Mouse (Mus musculus) liver, adult 2 months (tissue): ENCODE results near the gene Nup107. TPM values are rescaled to one million over a fixed set of nuclear protein-coding genes. Genes with fewer than 3 reads are reported as not detected.

Experiments
- DNase-seq: peaks from one replicate; pipeline ENCODE4 v3.0.0-alpha.2; 2011; ENCODE audit warnings: low read depth, low spot score; ENCODE audit errors: extremely low read depth
- H3K27ac ChIP-seq: fragments of 200-500 bp; replicated peaks from 2 replicates; pipeline ENCODE4 v1.5.1; 2012; ENCODE audit warnings: low read depth, mild to moderate bottlenecking, control low read depth, inconsistent platforms, low read length; ENCODE audit not compliant: insufficient read depth
- H3K27me3 ChIP-seq: fragments of 200-500 bp; 2 replicates; pipeline ENCODE4 v1.6.1; 2012; ENCODE audit warnings: mild to moderate bottlenecking, moderate library complexity, low read length, inconsistent platforms; ENCODE audit not compliant: control insufficient read depth, insufficient read depth
- H3K36me3 ChIP-seq: fragments of 200-500 bp; 2 replicates; pipeline ENCODE4 v1.6.1; 2012; ENCODE audit warnings: low read length, inconsistent platforms; ENCODE audit not compliant: control insufficient read depth, insufficient read depth
- H3K4me1 ChIP-seq: fragments of 200-500 bp; 2 replicates; pipeline ENCODE4 v1.6.1; 2011; ENCODE audit warnings: low read length; ENCODE audit not compliant: control insufficient read depth, insufficient read depth
- H3K4me3 ChIP-seq: fragments of 200-500 bp; 2 replicates; pipeline ENCODE4 v1.5.1; 2011; ENCODE audit warnings: low read depth, mild to moderate bottlenecking, control low read depth, low read length, moderate library complexity; ENCODE audit not compliant: insufficient read depth
- H3K79me2 ChIP-seq: fragments of 200-500 bp; 2 replicates; pipeline ENCODE4 v1.6.1; 2012; ENCODE audit warnings: inconsistent platforms, mild to moderate bottlenecking, low read length, moderate library complexity; ENCODE audit not compliant: control insufficient read depth, insufficient read depth
- H3K9ac ChIP-seq: fragments of 200-500 bp; 2 replicates; pipeline ENCODE4 v1.6.1; 2012; ENCODE audit warnings: low read depth, mild to moderate bottlenecking, control low read depth, inconsistent platforms, low read length
- CTCF ChIP-seq: fragments of 200-500 bp; IDR thresholded peaks from 2 replicates; pipeline ENCODE4 v1.5.1; 2011; ENCODE audit warnings: low read depth, low read length, control low read depth
- POLR2A ChIP-seq: fragments of 200-500 bp; IDR thresholded peaks from 2 replicates; pipeline ENCODE4 v1.6.1; 2011; ENCODE audit warnings: low read length, control low read depth; ENCODE audit not compliant: insufficient read depth; ENCODE audit errors: extremely low read depth
- WGBS: fragments of 180-500 bp; shearing (Covaris S2); methylation state at CpG from one replicate; pipeline ENCODE4 v1.1.7; 2018; 5-methylcytosine and 5-hydroxymethylcytosine counted together
- polyA plus RNA-seq: library from polyadenylated mRNA; depleted of rRNA; stranded (reverse); fragments of >200 nt; gene quantifications from 2 replicates; pipeline ENCODE4 v1.2.3, GENCODE M21; 2012
- total RNA-seq: library from RNA; depleted of rRNA; stranded (reverse); fragments of >200 nt; gene quantifications from 2 replicates; pipeline ENCODE4 v1.2.3, GENCODE M21; 2014

The Nup107 gene
- total and polyA plus RNA-seq, 2 experiments: 1.8 to 4.1 TPM

DNA sequence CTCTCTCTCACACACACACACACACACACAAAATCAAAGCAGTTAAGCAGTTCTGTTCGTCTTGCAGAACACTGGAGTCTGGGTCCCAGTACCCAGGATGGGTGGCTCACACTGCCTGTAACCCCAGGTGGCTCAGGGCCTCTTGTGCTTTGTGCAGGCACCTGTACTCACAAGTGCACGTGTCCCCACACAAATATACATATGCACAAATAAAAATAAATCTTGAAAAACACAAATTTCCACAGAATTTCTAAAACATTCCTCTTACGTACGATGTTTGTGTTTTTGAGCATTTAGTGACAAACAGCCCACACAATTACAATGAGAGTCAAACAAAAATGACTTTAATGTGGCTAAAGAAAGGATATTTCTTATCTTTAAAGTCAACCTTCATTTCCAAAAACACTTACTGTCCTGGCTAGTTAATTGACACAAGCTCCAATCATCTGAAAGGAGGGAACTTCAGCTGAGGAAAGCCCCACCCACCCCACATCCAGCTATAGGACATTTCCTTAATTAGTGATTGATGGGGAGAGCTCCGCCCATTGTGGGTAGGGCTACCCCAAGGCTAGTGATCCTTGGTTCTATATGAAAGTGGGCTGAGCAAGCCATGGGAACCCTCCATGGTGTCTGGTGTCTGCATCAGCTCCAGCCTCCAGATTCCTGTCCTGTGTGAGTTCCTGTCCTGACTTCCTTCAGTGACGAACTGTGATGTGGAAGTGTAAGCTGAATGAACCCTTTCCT, 16.9 kb downstream of the Nup107 start:
- Histone ChIP-seq H3K9ac (no peak overlapping the region), H3K4me3 (no peak overlapping the region), H3K36me3 (peaks cover 10% of the 10 kb centered on the region), H3K4me1 (no peaks in the 10 kb centered on the region), H3K79me2 (no peaks in the 10 kb centered on the region), H3K27me3 (no peaks in the 10 kb centered on the region), H3K27ac (no peak overlapping the region)
- DNase-seq: no peak
- no peak for TF ChIP-seq POLR2A
- no peak for TF ChIP-seq CTCF
- WGBS: 92% methylated on average over 6 of the region's 6 CpGs

DNA sequence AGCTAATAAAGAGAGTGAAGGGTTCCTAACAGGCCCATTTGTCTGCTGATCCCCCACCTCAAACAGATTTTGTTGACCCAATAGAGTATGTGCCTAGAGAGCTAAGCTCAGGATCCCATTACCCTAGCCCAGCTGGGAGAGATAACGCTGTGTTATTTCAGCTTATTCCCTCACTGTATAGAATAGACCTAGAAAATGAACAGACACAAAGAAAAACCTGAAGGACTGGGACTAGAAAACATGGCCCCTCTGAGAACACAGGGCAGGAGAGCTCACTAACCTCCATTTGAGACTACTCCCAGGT, 17.7 kb downstream of the Nup107 start:
- Histone ChIP-seq H3K27me3 (no peaks in the 10 kb centered on the region), H3K4me3 (no peak overlapping the region)

DNA sequence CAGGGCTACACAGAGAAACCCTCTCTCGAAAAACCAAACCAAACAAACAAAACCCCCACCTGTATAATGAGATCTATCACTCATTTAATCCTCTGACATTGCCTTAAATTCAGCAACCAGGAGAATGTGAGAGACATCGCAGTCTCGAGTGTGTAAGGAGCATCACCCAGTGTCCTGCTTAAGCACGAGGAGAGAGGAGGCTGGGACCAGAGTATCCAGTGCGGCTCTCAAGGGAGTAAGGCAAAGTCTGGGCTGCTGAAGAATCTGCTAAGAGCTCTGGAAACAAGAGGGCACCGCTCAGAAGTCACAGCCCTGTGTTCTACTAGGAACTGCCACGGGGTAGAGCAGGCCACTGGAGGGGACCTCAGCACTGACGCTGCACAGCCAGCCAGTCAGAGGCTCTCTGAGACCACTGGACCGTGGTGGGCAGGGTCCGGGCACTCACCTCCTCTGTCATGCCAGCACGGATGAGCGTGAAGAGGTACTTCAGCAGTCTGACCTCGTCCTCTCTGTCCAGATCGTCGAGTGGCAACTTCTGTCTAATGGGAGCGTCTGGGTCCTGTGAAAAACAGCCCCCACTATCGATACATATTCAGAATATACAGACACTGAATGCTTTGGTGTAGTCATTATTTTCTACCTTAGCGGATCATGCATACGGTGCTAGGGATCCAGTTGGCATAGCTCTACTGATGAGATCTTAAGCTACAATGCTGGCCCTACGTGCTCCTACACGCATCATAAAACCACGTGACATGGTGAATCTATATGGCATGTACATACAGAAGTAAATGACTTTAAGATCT, 18.3 kb downstream of the Nup107 start:
- TF ChIP-seq POLR2A (no peak), CTCF (no peak)
- Histone ChIP-seq H3K79me2 (no peaks in the 10 kb centered on the region), H3K27me3 (no peaks in the 10 kb centered on the region), H3K9ac (no peak overlapping the region), H3K36me3 (peaks cover 10% of the 10 kb centered on the region; the same call in 1 of the 2 replicates), H3K4me1 (no peaks in the 10 kb centered on the region), H3K27ac (no peak overlapping the region), H3K4me3 (no peak overlapping the region)
- 95% methylated on average over 22 of the region's 22 CpGs for WGBS
- DNase-seq: no peak

More for the DNA sequence above, 17.7 kb downstream of the Nup107 start:
- peaks cover 10% of the 10 kb centered on the region; the same call in 1 of the 2 replicates for H3K36me3 ChIP-seq
- no peak for DNase-seq
- no peak for TF ChIP-seq POLR2A
- no peak for TF ChIP-seq CTCF
- no peaks in the 10 kb centered on the region for H3K4me1 ChIP-seq
- H3K27ac ChIP-seq: no peak overlapping the region
- 100% methylated on average over 1 of the region's 1 CpGs for WGBS
- H3K9ac ChIP-seq: no peak overlapping the region
- H3K79me2 ChIP-seq: no peaks in the 10 kb centered on the region

DNA sequence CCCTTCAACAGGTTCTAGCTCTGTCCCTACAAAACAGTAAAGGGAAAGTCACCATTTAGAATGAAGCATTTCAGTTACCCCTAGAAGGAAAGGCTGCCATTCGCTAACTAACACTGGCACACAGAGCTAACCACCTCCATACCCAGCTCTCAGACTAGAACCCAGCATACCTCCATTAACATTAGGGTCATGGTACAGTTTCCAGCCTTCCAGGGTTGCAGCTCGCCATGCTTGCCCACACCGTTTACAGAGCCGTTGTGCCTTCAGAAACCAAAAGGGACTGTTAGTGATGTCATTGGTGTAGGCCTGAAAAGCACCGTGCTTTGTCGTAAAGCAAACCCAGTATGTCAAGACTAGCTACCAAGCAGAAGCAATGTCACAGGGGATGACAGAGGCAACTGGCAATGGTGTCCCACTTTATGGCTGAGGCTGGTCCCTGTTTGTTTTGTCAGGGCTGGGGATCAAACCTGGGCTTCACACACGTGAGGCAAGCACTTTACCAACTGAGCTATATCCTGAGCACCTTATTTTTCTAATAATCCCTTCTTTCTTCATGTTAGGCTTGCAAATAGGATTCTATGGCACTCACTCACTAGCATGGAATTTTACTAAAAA, 19.3 kb downstream of the Nup107 start:
- no peaks in the 10 kb centered on the region for H3K4me1 ChIP-seq
- no peak for TF ChIP-seq CTCF
- no peak for TF ChIP-seq POLR2A
- 97% methylated on average over 7 of the region's 7 CpGs for WGBS
- H3K36me3 ChIP-seq: peaks cover 10% of the 10 kb centered on the region; the same call in 1 of the 2 replicates
- no peak overlapping the region for H3K9ac ChIP-seq
- no peak overlapping the region for H3K27ac ChIP-seq
- no peak overlapping the region for H3K4me3 ChIP-seq
- H3K79me2 ChIP-seq: no peaks in the 10 kb centered on the region
- DNase-seq: no peak
- H3K27me3 ChIP-seq: no peaks in the 10 kb centered on the region

DNA sequence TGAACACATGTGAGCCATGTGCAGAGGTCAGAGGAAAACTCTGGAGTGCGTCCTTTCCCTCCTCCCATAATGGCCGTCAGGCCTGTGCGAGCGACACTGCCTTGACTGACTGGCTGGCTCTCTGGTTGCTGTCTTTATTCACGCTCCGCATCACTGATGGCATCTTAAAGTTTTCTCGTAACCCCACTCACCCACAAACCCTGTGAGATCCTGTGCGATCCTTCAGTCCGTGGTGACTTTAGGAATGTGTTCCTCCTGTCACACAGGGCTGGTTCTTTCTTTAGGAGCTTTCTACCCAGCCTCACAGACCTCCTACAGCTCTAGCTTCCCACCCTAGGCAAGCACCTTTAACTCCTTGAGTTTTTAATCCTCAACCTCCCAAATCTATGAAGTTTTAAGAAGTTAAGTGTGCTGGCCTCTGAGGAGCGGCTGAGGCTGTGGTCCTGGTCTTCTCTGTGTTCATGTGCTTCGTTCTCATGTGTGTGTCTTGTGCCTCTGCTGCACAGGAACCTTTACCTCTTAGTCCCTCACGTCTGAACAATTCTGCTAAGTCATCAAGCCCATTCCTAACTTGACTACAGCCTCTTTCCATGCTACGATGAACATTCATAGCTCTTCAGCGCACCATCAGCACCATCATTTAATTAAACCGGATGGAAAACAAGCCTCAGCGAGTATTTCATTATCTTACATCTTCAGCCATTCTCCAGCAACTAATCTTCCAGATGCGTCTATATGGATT, 20.0 kb downstream of the Nup107 start:
- no peaks in the 10 kb centered on the region for H3K4me1 ChIP-seq
- H3K9ac ChIP-seq: no peak overlapping the region
- no peak overlapping the region for H3K27ac ChIP-seq
- no peaks in the 10 kb centered on the region for H3K27me3 ChIP-seq
- WGBS: 97% methylated on average over 17 of the region's 17 CpGs
- TF ChIP-seq POLR2A: no peak
- TF ChIP-seq CTCF: no peak
- H3K4me3 ChIP-seq: no peak overlapping the region
- DNase-seq: no peak
- no peaks in the 10 kb centered on the region for H3K79me2 ChIP-seq
- peaks cover 10% of the 10 kb centered on the region; the same call in 1 of the 2 replicates for H3K36me3 ChIP-seq
